Mouse (Mus musculus): ENCODE measurements around the gene Tpsb2.

Tpsb2 gene

GRCm38 (mm10) chr17:25407352-25407751 lies 41.2 kb downstream of the Tpsb2 start:
- DNase-seq, result peak; percentile 45

GRCm38 (mm10) chr17:25408302-25408999 lies 42.3 kb downstream of the Tpsb2 start:
- no peak for DNase-seq

DNA sequence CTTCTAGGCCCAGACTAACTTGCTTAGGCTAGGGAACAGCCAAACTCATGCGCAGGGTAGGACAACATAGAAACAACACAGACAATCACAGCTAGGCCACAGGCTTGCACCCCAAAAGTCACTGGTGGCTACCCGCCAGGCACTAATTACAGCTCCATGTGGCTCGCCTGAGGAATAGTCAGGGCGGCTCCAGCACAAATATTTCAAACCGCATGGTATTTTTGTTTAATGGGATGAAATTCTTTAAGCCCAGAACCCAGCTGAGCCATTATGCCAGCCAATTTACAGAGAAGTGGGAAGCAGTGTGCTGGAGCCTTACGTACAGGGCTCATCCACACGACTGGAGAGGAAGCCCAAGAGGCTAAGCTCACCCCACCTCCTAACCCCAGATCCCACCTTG lies 43.5 kb downstream of the Tpsb2 start:
- DNase-seq, result no peak

DNA sequence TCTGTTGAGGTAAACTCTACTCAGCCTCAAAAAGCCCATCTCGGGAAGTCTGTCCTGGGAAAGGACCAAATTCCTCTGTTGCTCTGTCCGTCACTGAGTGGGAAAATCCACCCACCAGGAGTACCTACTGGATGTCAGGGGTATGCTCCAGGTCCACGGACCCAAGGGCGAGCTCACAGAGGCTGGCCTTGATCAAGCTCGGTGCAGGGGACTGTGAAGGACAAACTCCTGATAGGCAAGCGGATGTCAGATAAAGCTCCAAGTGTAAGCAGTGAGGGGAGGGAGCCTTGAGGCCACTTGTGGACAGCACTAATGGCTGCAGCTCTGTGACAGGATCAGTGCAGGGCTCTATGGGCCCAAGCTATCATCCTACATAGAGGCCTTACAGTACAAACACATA lies 44.1 kb downstream of the Tpsb2 start:
- DNase-seq, result no peak

DNA sequence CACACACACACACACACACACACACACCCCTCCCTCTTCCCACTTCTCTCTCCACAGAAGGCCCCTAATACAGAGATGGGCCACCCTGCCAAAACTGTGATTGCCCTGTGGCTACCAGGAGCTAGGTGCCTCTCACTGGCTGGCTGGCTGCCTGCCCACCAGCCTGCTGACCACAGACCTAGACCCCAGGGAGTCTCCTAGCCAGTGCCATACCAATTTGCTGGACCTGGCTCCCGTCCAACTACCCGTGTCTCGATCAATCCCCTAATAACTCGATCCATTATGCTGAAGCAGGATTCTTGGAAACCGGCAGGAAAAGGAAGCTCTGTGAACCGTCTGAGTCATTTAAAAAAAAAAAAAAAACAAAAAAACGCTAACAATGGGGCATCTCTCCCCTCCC lies 44.7 kb downstream of the Tpsb2 start:
- DNase-seq, result peak; percentile 52

DNA sequence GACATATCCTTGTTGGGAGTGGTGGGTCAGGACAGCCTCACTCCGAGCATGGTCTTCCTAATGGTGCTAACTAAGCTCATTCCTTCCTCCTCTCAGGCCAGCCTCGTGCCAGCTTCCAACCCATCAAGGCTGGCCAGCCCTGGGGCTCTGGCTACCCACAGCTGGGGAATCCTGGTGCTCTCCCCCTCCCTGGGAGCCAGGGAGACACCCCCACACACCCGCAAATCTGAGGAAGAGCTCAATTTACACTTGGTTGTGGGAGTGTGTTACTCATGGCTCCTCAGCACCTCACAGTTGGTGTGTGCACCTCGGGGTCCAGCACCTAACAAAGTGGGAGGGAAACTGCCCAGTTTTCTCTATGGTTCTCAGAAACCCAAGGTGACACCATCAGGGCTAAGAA lies 45.1 kb downstream of the Tpsb2 start:
- no peak for DNase-seq

DNA sequence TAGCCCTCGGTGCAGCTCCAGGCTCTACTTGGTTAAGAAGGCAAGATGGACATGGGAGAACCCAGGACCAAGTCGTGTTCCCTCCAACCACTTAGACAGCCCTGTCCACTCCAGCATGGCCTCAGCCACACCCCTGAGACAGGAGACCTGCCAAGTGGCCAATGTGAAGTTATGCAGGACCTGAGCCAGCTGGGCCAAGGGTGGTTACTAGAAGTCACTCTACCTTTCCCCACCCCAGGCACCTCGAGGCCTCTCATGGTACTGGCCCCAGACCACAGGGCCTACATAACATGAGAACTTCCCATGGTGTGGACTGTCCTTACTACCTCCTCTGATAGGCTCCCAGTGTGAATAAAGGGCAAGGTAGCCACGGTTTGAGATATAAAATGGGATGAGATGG lies 48.1 kb downstream of the Tpsb2 start:
- no peak for DNase-seq

- DNase-seq, result no peak
Measured at GRCm38 (mm10) chr17:25414917-25415316, 48.8 kb downstream of the Tpsb2 start.

DNA sequence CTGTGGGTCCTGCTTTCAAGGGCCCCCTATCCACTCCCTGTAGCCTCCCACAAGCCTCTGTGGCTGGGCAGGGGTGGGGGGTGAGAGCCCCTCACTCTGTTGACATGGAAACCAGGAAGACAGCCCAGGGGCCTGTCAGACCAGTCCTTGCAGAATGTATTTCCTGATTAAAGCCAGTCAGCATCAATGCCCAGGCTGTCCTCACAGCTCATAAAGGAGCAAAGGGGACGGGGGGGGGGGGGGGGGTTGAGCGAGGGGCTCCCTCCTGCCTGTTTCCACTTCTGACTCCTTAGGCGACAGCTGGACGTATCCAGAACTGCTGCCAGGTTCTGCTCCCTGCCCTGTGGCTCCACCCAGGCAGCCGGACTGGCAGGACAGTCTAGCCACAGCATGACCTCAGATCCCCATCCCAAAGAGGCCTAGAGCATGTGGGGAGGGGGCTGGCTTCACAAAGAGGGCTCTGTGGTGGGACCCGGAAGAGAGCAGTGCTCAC lies 49.4 kb downstream of the Tpsb2 start:
- DNase-seq, result peak; percentile 74

DNA sequence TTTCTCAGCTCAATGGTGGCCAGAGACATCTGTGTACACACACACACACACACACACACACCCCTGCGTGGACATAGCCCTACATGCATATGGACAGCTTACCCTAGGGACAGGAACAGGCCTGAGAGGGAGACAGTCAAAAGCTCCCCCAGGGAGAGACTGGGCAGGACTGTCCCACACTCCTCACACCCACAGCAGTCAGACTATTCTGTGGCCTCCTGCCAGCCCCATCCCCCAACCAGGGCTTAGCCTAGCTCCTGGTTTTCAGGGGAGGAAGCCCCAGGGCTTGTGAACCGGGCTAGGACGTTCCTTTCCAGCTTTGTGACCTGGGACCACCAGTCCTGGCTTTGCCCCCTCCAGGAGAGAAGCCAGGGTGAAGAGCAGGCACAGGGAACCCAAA lies 50.1 kb downstream of the Tpsb2 start:
- DNase-seq, result peak; percentile 69

- no peak for DNase-seq
Measured at GRCm38 (mm10) chr17:25417990-25418389, 51.9 kb downstream of the Tpsb2 start.
